Mouse (Mus musculus) heart, adult 2 months (tissue): ENCODE results near the gene Abt1.

Experiments
- CTCF ChIP-seq: fragments of 200-600 bp; IDR thresholded peaks from 2 replicates; pipeline ENCODE4 v1.8.1; 2022; ENCODE audit warnings: antibody characterized with exemption, mild to moderate bottlenecking, moderate library complexity
- EP300 ChIP-seq: fragments of 200-500 bp; IDR thresholded peaks from 2 replicates; pipeline ENCODE4 v1.6.1; 2011; ENCODE audit warnings: low read depth, low read length, control low read depth; ENCODE audit not compliant: insufficient read depth
- POLR2A ChIP-seq: fragments of 200-500 bp; IDR thresholded peaks from 2 replicates; pipeline ENCODE4 v1.6.1; 2011; ENCODE audit warnings: mild to moderate bottlenecking, low read depth, low read length, control low read depth; ENCODE audit not compliant: insufficient read depth

DNA sequence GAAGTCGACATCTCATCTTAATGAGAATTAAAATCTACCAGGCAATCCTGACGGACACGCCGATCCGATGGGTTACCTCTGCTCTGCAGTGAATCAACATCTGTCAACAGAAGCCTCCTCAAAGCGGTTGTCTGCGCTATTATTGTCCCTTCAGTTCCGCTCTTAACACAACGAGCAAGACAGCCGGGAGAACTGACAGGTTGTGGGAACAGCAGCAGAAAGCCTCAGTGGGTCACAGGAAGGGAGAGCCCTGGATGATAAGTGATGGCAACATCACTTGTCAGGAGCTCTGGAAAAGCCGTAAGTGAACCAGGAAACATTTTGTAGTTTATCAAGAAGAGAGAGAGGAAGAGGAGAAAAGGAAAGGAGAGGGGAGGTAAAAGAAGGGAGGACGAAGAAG is 12.0 kb upstream of the Abt1 start:
- TF ChIP-seq POLR2A: no peak
- no peak for TF ChIP-seq CTCF
- TF ChIP-seq EP300: no peak
